Mouse (Mus musculus) liver (tissue): ENCODE data around the gene Triobp.

Experiments
- DNase-seq: peaks from one replicate; pipeline ENCODE4 v3.0.0-alpha.2; 2020; ENCODE audit warnings: mixed read lengths

The Triobp gene

DNA sequence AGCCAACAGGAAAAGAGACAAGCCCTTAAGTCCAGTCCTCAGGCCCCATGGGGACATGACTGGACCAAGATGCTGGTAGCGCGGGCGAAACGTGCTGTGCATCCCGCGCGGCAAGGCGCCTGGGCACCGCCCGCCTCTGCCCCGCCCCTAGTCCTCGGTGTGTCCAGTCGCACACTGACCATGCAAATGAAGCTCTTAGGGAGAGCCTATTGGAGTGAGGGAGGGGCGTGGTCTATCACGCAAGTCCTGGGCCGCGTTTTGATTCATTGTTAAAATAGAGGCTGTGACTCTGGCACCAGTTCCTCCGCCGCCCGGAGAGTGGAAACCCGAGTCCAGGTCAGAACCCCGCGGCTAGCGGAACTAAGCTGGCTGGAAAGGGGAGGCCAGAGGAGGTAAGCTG is at the start of gene Triobp:
Triobp (plus strand) TSS at position 68 of the 400 bp plus-strand sequence.
- DNase-seq, result peak; percentile 88

DNA sequence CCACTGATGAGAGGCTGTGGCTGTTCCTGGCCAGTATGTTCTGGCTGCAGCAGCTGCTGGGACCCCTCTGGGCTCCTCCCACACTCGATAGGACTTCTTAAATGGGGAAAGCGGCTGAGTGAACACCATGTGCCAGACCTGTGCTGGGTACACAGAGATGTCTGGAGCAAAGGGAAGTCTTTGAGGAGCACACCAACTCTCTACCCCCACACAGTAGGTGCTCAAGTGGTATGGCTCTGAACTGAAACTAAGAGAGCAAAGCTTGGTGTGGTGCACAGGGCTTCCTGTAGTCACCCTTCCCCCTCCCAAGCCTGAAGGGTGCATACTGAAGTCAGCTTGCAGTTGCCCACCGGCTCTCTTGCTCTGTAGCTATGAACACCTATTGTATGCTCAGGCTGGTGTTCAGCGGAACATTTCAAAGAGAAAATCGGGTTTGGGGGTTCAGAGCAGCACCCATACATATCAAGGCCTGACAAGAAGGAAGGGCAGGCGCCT is 49.0 kb upstream of the Triobp start:
- DNase-seq, result no peak

DNA sequence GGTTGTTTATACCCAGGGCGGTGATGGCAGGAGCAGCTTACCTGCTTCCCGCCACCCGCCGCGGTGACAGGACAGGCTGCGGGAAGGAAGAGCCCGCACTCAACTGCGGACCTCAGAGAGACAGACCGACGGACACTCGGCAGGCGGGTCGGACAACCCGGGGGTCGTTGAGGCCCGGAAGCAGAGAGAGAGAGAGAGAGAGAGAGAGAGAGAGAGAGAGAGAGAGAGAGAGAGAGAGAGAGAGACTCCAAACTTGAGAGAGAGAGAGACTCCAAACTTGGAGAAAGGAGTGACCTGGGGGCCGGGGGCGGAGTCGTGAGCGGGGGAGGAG is 48.1 kb upstream of the Triobp start, which contains the start of gene Gm49510:
Gm49510 (plus strand) TSS at position 259 of the 331 bp plus-strand sequence.
- DNase-seq, result no peak

DNA sequence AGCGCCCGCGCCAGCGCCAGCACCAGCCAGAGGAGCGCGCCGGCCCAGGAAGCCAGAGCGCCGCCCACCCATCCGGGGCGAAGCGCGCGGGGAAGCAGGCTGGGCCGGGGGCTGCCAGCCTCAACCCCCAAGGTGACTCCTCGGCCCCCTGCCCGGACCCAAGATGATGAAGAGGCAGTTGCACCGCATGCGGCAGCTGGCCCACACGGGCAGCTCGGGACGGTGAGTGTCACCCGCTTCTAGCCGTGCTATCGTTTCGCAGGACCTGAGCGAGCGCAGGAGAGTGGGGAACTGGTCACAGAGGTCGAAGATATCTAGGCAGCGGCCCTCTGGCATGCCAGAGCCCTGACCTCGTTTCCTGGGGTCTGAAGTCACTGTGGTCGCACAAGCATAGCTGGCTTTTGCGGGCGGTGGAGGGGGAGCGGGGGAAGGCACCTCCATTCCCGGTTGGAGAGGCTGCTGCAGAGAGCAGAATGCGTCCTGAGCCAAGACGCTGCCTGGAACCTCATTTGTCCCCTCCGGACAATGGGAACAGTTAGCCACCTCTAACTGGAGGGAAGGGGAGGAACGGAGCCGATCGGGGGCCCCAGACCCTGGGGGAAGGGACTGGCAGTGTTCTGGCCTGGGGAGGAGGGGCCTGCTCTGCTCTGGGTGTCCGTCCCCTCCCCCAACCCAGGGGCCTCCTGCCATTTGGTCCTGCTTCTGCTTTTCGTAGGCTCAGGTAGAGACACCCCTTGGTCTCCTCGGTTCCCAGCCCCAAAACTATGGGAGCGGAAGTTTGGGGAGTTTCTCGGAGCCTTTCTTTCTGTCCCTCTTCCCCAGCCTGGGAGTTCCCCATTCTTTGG is 47.6 kb upstream of the Triobp start, which contains the start of gene Sh3bp1:
Sh3bp1 (plus strand) TSS at position 29 of the 845 bp plus-strand sequence.
- DNase-seq, result peak; percentile 88

DNA sequence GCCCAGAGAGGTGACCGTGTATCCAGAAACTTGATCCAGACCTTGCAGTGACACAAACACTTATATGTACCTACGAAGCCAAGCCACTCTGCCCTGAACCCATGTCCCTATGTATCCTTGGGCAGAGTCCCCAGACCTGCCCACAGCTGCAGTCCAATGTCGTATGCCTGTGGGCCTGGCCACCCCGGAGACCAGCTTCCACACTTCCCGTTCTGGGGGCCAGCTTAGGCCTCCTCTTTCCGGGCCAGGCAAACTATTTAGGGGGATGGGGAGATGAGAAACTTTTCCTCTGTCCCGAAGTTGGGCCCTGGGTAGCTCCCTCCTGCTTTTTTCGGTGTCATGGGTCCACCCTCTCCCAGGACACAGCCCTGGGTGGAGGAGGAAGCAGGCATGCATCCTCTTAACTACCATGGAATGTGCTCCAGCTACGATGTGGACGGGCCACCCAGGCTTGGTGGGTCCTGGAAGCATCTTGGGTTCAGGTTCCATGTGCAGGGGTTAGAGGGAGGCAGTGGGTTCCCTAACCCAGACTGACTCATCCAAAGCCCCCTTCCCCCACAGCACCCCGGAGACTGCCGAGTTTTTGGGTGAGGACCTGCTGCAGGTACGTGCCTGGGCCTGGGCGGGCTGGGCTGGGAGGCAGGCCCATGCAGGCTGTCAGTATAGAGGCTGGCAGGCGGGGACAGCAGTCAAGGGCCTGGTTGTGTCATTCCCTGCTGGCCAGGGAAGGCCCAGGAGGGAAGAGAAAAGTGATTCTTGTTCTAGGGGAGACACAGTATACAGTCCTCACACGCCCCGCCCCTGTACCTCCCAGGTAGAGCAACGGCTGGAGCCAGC is 46.7 kb upstream of the Triobp start:
- DNase-seq, result no peak

DNA sequence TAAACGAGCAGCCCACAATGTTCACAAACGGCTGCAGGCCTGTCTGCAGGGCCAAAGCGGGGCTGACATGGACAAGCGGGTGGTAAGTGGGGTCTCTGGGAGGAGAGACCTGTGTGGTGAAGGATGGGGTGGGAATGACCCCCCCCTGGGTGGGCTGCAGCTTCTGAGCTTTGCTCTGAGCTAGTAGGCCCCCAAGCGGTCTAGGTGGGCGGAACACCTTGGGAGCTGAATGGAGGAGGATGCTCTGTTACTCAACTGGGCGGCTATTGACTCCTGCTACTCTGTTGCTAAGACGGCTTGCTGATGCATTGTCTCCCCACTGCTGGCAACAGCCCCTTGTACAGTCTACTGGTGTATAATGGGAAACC is 46.1 kb upstream of the Triobp start:
- no peak for DNase-seq

DNA sequence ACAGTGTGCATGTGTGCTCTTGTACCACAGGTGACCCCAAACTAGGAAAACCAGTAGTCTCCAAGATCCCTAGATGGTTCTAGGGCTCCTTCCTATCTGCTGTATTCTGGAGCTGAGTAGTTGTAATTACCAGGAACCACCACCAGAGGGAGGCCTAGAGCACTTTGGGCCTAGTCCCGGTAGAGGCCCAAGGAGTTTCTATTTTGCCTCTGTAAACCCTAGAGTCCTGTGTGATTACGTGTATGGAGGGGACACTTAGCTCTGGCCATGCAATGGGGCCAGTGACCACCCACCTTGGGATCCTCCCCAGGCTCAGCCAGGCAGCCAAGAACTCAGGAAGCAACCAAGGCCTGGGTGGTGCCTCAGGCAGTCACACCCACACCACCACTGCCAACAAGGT is 44.3 kb upstream of the Triobp start:
- peak; percentile 84 for DNase-seq

DNA sequence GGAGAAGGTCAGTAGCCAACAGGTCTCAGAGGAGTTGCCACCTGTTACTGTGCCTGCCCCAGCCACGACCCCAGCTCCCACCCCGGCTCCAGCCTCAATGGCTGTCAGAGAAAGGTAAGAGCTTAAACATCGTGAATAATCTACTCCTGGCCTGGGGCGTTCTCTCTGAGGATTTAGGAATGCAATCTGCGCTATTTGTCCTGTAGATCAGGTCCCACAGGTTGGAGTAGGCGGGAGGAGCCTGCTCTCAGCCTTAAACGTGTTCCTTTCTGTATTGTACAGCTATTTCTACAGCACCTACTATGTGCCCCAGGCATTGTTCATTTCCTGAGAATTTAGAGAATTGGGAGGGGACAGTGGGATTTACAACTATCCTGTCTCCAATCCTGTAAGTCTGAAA is 39.1 kb upstream of the Triobp start:
- no peak for DNase-seq

DNA sequence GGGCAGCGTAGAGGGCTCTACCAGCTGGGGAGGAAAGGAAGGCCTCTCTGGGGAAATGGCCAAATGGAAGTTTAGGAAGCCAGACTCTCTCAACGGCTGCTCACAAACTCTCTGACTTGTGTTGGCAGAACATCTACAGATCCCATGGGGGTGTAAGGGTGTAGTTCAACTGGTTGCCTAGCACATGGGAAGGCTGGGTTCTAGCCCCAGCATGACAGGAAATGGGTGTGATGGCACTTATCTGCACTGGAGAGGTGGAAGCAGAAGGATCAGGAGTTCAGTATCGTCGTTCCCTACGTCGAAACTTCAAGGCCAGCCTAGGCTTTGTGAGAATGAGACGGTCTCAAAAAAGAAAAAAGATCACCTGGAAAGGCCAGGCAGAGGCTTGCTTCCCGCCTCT is 38.5 kb upstream of the Triobp start:
- no peak for DNase-seq

DNA sequence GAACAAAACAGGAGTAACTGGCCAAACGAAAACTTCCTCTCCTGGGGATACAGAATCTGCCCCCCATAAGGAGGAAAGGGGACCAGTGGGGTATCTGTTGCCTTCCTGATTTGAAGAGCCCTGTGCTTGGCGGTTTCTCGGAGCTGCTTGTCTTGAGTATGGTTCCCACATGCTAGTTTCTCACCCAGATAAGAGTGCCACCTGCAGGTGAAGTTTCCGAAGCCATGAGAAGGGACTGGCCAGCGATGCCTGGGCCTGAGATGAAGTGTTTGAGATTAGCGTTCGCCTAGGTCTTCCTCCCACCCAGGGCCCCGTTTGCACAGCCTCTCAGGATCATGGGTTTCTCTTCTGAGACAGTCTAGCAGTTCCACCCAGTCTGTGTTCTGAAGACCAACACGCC is 35.5 kb upstream of the Triobp start:
- no peak for DNase-seq

DNA sequence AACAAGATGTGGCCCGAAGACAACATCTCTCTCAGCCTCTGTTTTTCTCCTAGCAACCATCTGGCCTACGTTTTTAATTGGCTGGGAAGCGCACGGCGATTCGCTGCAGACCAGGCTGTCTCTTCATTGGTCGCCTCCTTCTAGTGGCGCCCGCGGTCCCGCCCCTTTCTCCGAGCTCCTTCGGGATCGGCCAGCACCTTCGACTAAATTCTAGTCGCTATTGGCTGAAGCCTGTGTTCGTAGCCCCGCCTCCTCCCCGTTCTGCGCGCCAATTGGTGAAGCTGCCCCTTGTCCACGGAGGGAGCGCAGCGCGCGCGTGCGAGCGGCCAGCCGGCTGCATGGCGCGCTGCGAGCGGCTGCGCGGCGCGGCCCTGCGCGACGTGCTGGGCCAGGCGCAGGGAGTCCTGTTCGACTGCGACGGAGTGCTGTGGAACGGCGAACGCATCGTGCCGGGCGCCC is 33.9 kb upstream of the Triobp start, which contains the start of gene Pdxp:
Pdxp (plus strand) TSS at position 288 of the 459 bp plus-strand sequence.
- DNase-seq, result peak; percentile 97

DNA sequence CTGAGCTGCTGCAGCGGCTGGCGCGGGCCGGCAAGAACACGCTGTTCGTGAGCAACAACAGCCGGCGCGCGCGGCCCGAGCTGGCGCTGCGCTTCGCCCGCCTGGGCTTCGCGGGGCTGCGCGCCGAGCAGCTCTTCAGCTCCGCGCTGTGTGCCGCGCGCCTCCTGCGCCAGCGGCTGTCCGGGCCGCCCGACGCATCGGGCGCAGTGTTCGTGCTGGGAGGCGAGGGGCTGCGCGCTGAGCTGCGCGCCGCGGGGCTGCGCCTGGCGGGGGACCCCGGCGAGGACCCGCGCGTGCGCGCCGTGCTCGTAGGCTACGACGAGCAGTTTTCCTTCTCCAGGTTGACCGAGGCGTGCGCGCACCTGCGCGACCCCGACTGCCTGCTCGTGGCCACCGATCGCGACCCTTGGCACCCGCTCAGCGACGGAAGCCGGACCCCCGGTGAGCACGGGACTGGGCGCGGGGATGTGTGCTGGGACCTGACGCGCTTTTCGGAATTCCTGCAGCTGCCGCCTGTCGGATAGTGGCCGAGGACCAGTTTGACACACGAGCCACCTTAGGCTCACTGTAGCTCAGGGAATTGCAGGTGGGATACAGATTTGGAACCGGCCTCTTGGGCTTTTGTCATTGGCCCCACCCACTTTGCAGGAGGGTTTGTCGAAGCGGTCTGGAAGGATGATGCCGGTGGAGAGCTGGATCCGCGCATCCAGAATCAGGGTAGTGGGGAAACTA is 33.3 kb upstream of the Triobp start:
- DNase-seq, result no peak

DNA sequence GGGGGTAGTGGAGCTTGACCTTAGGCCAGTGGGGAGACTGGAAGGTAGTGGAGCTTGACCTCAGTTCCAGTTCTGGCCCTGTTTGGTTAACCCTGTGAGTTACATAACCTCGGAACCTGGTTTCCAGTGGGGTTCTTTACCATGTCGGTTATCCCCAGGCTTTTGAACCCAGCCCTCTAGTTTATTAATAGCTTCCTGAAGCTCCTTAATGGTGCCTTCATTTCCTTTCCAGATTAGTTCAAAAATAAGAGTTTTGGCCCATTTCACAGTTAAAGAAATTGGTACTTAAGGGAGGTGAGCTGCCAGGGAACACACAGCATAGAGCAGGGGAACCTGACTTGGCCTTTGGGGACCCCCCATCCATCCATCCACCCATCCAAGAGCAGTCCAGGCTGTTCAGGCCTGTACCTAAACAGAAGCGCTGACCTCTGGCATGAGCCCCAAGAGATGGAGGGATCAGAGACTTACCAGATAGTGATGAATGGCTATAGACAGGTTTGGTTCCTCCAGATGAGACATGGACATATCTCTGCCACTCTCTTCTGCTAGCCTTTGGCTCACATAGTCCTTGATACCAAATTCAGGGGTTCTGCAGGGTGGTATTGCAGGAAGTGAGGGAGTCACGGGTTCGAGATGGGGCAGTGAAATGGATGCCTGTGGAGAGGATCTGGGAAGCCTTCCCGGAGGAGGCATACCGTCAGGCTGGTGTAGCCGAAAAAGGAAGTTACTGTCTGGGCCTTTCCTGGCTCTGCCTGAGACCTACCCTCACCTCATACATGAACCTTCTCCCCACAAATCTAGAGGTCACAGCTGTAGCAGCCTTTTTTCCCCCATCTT is 32.5 kb upstream of the Triobp start:
- DNase-seq, result no peak

DNA sequence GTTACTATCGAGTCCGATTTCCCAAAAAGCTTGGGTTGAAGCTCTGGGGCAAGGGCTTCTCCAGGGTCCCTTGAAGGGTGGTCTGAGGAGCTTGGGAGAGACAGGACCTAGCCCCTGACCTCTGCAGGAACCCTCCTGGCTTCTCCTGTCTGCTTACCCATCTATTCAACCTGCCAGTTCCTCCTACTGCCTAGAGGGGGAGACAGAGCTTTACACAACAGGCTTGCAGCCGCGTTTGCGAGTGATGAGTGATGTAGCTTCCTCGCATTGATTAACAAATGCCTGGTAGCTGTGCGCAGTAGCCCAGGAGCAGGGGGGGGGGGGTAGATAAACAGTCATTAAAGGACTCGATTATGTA is 31.9 kb upstream of the Triobp start:
- DNase-seq, result peak; percentile 74

DNA sequence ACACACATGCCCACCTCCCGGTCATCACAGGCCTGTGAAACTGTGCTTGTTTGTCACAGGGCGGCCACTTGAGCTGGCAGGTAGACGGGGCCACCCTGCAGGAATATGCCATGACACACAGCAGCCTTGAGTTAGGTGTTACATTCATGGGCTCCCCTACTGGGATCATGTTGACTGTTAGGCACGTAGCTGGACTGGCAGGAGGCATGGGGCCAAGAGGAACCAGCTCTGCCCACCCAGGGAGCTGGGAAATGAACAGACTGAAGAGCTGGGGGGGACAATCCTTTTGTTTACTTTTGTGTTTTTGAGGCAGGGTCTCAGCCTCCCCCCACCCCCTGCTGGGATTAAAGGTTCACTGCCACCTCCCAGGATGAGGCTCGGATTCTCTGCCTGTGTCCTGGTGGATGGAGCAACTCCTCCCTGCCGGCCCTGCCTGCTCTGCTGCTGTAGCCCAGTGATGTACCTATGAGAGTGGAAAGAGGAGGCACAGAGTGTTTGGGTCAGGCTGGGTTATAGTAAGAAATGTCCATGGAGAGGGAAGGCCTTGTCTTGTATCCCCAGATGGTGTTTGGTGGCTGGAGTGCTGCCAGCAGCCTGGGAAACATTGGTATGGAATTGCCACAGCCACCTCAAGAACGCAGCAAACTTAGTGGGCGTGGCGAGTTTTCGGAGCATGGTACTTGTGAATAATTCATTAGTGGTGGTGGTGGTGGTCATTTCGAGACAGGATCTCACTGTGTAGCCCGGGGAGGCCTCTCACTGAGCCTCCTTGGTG is 31.3 kb upstream of the Triobp start:
- DNase-seq, result no peak

DNA sequence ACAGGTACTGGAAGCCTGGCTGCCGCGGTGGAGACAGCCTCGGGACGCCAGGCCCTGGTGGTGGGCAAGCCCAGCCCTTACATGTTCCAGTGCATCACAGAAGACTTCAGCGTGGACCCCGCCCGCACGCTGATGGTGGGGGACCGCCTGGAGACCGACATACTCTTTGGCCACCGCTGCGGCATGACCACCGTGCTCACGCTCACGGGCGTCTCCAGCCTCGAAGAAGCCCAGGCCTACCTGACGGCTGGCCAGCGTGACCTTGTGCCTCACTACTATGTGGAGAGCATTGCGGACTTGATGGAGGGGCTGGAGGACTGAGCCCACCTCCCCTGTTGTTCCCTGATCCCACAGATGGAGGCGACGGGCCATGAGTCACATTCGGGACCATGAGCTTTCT is 29.4 kb upstream of the Triobp start:
- DNase-seq, result no peak

DNA sequence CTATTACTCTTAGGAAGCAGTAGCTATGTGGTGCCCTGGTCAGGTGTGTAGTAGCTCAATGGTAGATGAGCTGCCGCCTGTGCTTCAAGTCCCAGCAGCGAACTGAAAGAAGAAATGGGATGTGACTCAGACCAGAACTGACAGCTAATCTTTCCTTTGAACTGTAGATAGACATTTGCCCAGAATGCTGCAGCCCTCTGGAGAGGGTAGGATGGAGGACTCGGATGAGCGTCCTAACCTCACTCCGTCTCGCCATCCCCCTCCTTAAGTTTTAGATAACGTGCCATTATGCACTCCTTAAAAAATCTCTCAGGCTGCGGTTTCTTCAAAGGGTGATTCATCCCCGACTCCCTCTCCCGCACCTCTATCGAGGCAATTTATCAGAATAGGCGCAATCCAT is 27.6 kb upstream of the Triobp start:
- DNase-seq, result no peak

DNA sequence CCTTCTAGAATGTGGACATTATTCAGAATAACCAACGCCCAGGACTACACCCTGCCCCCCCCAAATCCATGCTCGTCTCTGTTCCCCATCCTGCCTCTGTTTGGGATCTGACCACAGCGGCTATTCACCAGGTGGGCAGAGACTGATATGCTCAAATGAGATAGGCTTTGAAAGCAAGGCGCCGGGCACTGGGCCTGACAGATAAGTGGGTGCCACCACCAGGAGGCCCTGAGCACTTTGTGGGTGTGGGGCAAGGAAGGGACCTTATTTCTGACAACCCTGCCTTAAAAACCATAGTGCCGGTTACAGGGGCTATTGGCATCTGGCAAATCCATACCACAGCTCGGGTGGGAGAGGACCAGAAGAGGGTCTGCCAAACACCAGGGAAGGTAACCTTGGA is 24.8 kb upstream of the Triobp start:
- peak; percentile 93 for DNase-seq

DNA sequence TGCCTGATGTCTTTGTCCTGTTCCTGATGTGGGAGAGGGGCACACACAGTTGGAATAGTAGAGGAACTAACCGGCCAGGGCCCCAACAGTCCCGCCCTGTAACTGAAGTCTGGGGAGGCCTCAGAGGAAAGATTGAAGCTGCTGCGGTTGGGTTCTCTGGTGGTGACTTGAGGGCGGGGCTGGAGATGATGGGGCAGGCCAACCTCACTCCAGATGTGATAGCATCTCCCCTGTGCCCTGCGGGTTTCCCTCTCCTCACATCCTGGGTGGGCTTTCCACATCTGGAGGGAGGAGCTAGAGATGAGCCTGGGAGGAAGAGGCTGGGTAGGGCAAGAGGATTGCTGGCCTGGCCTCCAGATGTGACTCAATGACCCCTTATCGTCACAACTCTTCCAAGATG is 23.9 kb upstream of the Triobp start:
- peak; percentile 91 for DNase-seq

DNA sequence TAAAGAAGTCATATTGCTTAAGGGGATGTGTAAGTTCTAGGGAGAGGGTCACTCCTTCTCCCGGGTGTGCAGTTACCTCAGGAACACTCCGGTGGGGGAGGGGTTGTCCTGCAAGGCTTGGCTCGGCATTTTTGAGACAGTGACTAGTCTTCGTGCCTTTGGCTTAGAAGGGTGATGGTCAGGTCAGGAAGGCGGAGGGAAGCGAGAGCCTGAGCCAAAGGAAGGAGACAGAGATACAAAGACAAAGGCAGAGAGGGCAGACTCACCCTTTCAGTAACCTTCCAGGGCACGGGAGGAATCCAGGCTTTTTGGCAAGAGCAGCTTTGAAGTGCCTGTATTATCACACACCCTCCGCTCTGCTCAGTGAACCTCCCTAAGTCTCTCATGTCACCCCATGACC is 22.4 kb upstream of the Triobp start:
- DNase-seq, result no peak
